Mouse (Mus musculus) cerebellum, adult 11-12 months (tissue): Measurements from ENCODE around the gene Ankrd63.
"Not testable (repeated sequence)": the region's sequence is repeated elsewhere in the genome, so short reads cannot be mapped to it uniquely, and the experiment has no call there.

Experiments
- DNase-seq: peaks from one replicate; pipeline ENCODE4 v3.0.0; 2022

Ankrd63 gene

GRCm38 (mm10) chr2:118659077-118659476 lies 44.7 kb downstream of the Ankrd63 start:
- DNase-seq, result no peak

- no peak for DNase-seq
Observed at GRCm38 (mm10) chr2:118658457-118658856, 45.3 kb downstream of the Ankrd63 start.

GRCm38 (mm10) chr2:118656688-118657281 lies 47.0 kb downstream of the Ankrd63 start:
- DNase-seq, result no peak

GRCm38 (mm10) chr2:118650697-118651096 lies 53.1 kb downstream of the Ankrd63 start:
- not testable (repeated sequence) for DNase-seq
